Mouse (Mus musculus): Measurements from ENCODE around the gene Aunip.

Gene Aunip

DNA sequence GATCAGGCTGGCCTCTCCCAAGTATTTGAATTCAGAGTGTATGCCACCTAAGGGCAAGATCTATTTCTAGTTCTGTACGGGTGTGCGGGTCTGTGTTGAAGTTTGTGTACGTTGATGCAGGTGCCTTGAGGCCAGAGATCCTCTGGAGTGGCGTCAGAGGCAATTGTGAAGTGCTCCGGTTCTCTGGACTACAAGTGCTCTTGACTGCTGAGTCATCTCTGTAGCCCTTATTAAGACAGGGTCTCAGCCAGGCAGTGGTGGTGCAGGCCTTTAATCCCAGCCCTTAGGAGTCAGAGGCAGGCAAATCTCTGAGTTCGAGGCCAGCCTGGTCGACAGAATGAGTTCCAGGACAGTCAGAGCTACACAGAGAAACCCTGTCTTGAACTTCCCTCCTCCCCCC, 4.8 kb downstream of the Aunip start:
- DNase-seq (ENCODE audit: low spot score in 2 of 2), result no peak

DNA sequence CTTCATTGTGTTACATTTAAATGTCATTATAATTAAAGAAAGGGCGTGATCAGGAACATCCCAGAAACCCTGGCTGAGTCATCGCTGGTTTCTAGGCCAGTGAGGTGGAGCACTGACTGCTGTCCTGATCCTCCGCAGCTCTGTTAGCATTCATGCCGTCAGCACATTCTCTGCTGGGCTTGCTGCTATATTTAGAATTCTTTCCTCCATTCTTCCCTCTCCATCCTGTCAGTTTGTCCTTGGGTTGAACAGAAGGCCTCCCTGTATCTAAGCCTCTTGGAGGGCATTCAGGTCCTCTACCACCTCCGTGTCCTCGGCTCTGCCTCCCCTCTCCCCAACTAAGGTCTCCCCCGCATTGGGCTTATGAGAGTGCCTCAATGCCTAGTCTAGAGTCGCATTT, 6.2 kb downstream of the Aunip start:
- DNase-seq (ENCODE audit: low spot score in 2 of 2), result no peak

- DNase-seq (ENCODE audit: low spot score in 2 of 2), result no peak
Measured at GRCm38 (mm10) chr4:134517719-134518118, 6.9 kb downstream of the Aunip start.

GRCm38 (mm10) chr4:134518541-134518940, 7.7 kb downstream of the Aunip start:
- DNase-seq (ENCODE audit: low spot score in 2 of 2), result no peak

GRCm38 (mm10) chr4:134519281-134519680, 8.5 kb downstream of the Aunip start:
- DNase-seq (ENCODE audit: low spot score in 2 of 2), result no peak

- no peak for DNase-seq (ENCODE audit: low spot score in 2 of 2)
Measured at GRCm38 (mm10) chr4:134523447-134523846, 12.6 kb downstream of the Aunip start.

DNA sequence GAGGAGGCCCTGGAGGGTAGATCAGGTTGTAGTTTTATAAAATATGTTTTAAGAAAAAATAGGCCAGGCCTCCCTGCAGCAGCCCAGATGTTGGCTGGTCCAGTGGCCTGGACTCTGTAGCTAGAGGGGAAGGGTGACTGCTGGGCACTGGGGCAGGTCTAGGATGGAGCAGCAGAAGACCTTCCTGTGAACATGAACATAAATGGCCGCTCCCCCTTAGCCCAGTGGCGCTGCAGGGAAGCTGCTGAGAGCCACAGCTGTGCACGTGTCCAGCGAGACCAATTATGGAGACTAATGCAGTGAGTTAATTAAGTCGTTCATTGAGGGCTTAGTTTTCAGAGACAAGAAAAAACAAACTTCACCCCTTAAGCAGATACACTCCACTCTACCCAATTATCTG, 15.0 kb downstream of the Aunip start:
- DNase-seq (ENCODE audit: low spot score in 2 of 2), result no peak

- DNase-seq (ENCODE audit: low spot score in 2 of 2), result no peak
Measured at GRCm38 (mm10) chr4:134526220-134526619, 15.4 kb downstream of the Aunip start.

DNA sequence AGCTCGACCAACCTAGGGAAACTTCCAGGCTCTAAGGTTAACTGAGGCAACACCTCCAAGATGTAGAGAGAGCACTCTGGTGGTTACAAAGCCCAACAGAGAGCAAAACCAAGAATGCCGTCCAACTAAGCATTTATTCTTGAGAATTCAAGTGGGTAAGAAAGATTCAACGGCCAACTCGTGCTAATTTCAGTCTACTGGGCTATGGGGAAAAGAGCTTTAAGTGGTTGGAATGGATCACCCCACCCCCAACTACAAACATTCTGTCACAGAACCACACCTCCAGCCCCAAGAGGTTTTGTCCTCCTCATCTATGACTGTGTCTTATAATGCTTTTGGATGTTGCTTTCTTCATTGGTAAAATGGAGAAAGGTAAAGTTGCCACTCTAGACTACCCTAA, 22.1 kb downstream of the Aunip start:
- DNase-seq (ENCODE audit: low spot score in 2 of 2), result no peak

- no peak for DNase-seq (ENCODE audit: low spot score in 2 of 2)
Measured at GRCm38 (mm10) chr4:134533421-134533820, 22.6 kb downstream of the Aunip start.

GRCm38 (mm10) chr4:134534124-134534886, 23.5 kb downstream of the Aunip start:
- peak; percentile 74 to 77 for DNase-seq (ENCODE audit: low spot score in 2 of 2)

GRCm38 (mm10) chr4:134534932-134535786, 24.4 kb downstream of the Aunip start, which contains the start of gene Mtfr1l:
Gene Mtfr1l (minus strand): TSS chr4:134535387.
- DNase-seq (ENCODE audit: low spot score in 2 of 2), result peak; percentile 98

- DNase-seq (ENCODE audit: low spot score in 2 of 2), result no peak
Measured at GRCm38 (mm10) chr4:134535787-134536151, 25.0 kb downstream of the Aunip start.

- no peak for DNase-seq (ENCODE audit: low spot score in 2 of 2)
Measured at GRCm38 (mm10) chr4:134538997-134539580, 28.3 kb downstream of the Aunip start.

DNA sequence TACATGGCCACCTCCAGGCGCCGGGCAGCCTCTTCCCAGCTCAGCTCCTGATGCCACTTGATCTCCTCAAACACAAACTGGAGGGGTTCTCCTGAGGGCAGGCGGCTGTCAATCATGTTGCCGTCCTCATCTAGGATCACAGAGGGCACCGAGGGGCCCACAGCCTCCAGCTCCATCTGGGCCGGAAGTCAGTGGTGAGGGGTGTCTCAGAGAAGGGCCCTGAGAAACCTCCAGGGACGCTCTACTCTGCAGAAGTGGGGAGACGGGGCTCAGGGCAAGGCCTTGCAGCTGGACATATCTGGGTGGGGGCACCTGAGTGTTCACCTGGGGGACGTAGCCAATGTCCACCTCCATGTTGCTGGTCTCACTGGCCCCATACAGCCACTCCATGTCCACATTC, 31.9 kb downstream of the Aunip start:
- DNase-seq (ENCODE audit: low spot score in 2 of 2), result no peak

DNA sequence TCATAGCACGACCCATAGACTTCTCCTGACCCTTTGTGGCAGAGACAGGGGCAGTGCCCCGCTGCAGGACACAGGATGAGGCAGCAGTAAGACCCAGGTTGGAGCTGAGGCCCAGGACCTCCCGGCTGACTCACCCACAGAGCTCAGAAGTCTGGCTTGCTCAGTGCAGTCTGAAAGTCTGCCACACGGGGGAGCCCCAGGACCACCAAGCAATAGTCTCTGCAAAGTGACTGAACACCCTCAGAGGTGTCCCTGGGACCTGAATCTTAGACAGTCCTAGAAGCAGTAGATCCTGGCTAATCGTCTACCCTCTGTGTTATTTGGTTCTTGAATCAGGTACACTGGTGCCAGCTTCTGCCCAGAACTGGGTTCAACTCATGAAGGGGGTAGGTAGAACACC, 32.5 kb downstream of the Aunip start:
- DNase-seq (ENCODE audit: low spot score in 2 of 2), result peak; percentile 81 to 85

- DNase-seq (ENCODE audit: low spot score in 2 of 2), result no peak
Measured at GRCm38 (mm10) chr4:134546814-134547705, 36.3 kb downstream of the Aunip start.

DNA sequence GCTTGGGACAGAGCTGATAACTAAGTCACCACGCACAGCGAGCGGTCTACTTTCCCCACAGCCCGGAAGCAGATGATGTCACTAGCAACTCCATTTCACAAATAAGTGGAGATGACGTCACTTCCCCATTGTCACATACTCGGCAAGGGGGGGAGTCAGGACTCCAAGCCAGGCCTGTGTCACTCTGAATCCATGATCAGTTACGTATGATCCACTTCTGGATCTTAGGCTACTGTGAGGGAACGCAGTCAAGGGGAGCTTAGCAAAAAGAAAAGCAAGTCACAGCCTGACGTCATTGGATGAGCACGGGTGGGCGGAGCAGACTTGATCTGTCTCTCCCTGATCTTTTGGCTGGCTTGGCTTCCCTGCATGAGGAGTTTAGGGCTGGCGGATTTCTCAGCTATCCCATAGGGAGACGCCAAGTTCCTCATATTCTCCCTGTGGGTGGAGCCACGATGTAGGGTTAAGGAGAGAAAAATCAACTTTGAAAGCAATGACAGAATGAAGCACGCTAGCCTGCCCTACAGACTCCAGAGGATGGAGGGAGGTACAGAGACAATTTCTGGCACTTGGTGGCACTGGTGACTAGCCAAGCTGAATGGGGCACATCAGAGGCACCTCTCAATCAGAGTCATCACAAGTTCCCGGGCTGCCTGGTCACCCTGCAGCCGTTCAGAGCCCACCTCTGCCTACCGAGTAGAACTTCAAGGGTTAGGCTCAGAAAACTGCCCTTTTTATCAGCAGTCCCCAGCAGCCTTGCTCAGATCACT, 37.6 kb downstream of the Aunip start:
- no peak for DNase-seq (ENCODE audit: low spot score in 2 of 2)

DNA sequence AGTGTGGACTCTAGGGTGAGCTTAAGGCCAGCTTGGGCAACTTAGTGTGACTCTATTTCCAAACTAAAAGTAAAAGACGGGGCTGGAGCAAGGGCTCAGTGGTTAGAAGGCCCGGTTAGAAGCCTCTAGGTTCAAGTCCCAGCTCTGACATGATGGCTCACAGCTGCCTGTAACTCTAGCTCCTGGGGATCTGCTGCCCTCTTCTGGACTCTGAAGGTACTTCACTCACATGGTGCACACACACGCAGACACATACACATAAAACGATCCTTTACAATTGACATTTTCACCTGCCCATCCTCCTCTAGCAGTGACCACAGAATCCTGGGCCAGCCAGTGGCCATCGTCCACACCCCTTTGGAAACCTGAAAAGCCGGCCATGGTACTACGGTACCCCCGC, 39.1 kb downstream of the Aunip start:
- no peak for DNase-seq (ENCODE audit: low spot score in 2 of 2)

DNA sequence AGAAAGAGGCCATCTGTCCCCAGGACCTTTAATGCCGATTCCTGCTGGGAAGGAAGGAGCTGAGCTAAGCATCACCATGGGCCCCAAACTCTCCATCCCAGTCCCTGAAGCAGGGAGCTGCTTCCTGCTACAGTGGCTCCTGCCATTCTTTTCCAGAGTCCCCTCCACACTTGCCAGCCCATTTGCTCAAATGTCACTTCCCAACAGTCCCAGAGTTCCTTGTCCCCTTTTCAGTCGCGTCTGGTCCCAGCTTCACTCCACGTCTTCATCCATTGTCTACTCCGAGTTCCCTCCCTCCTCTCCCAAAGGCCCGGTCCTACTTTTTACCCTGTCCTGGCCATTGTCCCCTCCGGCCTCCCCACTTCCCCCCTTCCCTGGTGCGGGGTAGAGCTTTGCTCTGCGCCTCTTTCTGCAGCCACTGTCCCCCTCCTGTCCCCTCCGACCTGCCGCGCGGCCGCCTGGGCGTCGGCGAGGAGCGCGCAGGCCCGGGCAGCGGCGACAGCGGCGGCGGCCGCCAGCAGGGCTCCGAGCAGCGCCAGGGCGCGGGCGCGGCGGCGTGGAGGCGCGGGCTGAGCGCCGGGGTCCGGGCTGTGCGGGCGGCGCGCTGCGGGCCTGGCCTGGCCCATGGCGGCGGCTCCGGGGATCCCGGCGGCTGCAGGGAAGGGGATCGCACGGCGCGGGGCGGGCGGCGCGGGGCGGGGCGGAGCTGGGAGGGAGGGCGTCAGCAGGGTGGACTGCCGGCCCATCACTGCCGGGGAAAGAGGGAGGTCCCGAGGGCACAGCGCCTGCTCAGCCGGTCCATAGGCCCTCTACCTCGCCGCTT, 40.9 kb downstream of the Aunip start, which contains the start of gene Selenon:
Gene Selenon (minus strand): TSS at position 673 of the 823 bp plus-strand sequence.
- DNase-seq (ENCODE audit: low spot score in 2 of 2), result peak; percentile 27 to 35
